Mouse (Mus musculus) E14TG2a.4 (cell line): ENCODE results near the gene Afmid.

Source experiments
- H3K27me3 ChIP-seq: 2 replicates; pipeline ENCODE4 v1.6.1; 2014; ENCODE audit warnings: low read length, control low read depth; ENCODE audit not compliant: insufficient read depth
- H3K36me3 ChIP-seq: 2 replicates; pipeline ENCODE4 v1.6.1; 2014; ENCODE audit warnings: low read length, control low read depth; ENCODE audit not compliant: insufficient read depth
- H3K4me1 ChIP-seq: replicated peaks from 2 replicates; pipeline ENCODE4 v1.6.1; 2014; ENCODE audit warnings: low read depth, low read length, control low read depth
- H3K4me3 ChIP-seq: replicated peaks from 2 replicates; pipeline ENCODE4 v1.5.1; 2014; ENCODE audit warnings: mild to moderate bottlenecking, low read length
- H3K9me3 ChIP-seq: 2 replicates; pipeline ENCODE4 v1.6.1; 2014; ENCODE audit warnings: low read length, control low read depth
- CTCF ChIP-seq: conservative IDR thresholded peaks from 2 replicates; pipeline ENCODE4 v1.5.1; 2014; ENCODE audit warnings: low read length
- NANOG ChIP-seq: IDR thresholded peaks from 2 replicates; pipeline ENCODE4 v1.6.1; 2014; ENCODE audit warnings: borderline replicate concordance, low read length, mixed read lengths
- POU5F1 ChIP-seq: IDR thresholded peaks from 2 replicates; pipeline ENCODE4 v1.6.1; 2014; ENCODE audit warnings: low read length, borderline replicate concordance

Gene Afmid

DNA sequence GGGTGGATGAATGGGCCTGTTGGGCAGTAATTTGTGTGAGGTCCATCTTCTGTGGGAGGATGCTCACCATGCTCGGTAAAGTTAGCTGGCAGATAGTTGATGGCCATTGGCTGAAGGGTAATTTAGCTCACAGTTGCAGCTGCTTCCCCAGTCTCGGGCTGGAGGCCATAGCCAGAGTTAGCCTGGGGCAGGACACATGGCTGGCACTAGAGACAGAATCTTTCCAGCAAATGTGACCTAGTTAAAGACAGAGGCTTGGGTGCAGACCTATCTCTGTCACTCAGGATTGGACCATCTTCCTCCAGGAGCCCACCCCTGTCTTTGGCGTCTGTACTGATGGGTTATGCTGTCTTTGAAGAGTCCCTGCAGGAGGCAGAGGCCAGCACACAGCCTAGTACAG lies 32.7 kb downstream of the Afmid start:
- TF ChIP-seq POU5F1: no peak
- TF ChIP-seq CTCF: no peak
- no peak for TF ChIP-seq NANOG
- Histone ChIP-seq H3K9me3 (peaks cover 10% of the 10 kb centered on the region), H3K4me1 (peaks cover 95% of the 10 kb centered on the region), H3K36me3 (peaks cover 57% of the 10 kb centered on the region), H3K27me3 (peaks cover 35% of the 10 kb centered on the region), H3K4me3 (no peak overlapping the region)

- H3K9me3 ChIP-seq: peaks cover 10% of the 10 kb centered on the region
- H3K4me1 ChIP-seq: peaks cover 96% of the 10 kb centered on the region
- peaks cover 35% of the 10 kb centered on the region for H3K36me3 ChIP-seq
- TF ChIP-seq POU5F1: no peak
- TF ChIP-seq NANOG: no peak
- TF ChIP-seq CTCF: no peak
- H3K4me3 ChIP-seq: peak within 1 kb of the TSS; percentile 67
- peaks cover 53% of the 10 kb centered on the region for H3K27me3 ChIP-seq
These were observed 34.9 kb downstream of the Afmid start, which contains the start of gene Tmem235 for GRCm38 (mm10) chr11:117860601-117861000. Gene Tmem235 (plus strand): TSS chr11:117860752.

- H3K27me3 ChIP-seq: peaks cover 55% of the 10 kb centered on the region
- peaks cover 10% of the 10 kb centered on the region for H3K36me3 ChIP-seq
- H3K9me3 ChIP-seq: no peaks in the 10 kb centered on the region
- H3K4me1 ChIP-seq: peaks cover 99% of the 10 kb centered on the region
- TF ChIP-seq CTCF (no peak), NANOG (peak; percentile 69; the same call in 1 of the 2 replicates), POU5F1 (no peak)
- H3K4me3 ChIP-seq: peak overlapping the region; percentile 63
These were observed 37.6 kb downstream of the Afmid start for GRCm38 (mm10) chr11:117863174-117863856.

DNA sequence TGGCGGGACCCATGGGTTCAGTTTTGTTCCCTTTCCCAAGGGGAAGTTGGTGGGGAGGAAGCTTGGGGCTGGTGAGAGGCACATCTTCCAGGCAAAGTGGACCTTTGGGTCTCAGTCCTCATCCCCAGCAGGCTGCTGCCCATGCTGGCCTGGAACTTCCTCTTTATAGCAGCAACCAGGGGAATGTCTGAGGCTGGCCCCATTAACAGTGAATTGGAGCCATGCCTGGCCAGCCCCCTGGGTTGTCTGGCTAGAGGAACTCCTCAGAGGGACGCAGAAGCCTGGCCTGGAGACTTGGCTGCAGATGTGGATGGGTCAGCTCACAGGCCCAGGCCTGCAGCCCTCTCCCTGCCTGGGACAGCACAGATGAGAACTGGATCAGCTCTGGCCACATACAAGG lies 39.1 kb downstream of the Afmid start:
- peaks cover 52% of the 10 kb centered on the region for H3K27me3 ChIP-seq
- H3K4me3 ChIP-seq: no peak overlapping the region
- no peaks in the 10 kb centered on the region for H3K9me3 ChIP-seq
- H3K4me1 ChIP-seq: peaks cover 99% of the 10 kb centered on the region
- TF ChIP-seq POU5F1 (no peak), NANOG (no peak), CTCF (no peak)
- H3K36me3 ChIP-seq: no peaks in the 10 kb centered on the region; the same call in 1 of the 2 replicates

DNA sequence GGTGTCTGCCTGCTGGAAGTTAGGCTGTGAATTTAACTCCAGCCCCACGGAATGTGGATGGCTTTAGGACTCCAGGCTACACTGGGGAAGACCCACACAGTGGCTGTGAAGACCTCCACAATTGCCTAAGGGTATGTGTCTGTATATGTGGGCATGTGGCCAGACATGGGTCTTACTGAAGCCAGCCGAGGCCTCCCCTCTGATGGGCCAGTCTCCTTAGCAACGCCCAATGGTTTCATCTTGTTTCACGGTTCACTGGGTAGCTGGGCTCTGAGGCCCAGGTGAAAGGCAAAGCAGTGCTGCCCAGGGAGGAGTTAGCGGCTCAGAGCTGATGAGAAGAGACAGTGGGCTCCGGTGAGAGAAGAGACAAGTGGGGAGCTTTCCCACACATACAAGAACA lies 40.3 kb downstream of the Afmid start:
- Histone ChIP-seq H3K36me3 (no peaks in the 10 kb centered on the region; the same call in 1 of the 2 replicates), H3K4me1 (peaks cover 97% of the 10 kb centered on the region), H3K27me3 (peaks cover 41% of the 10 kb centered on the region), H3K9me3 (no peaks in the 10 kb centered on the region), H3K4me3 (0 out of 2 replicates have a peak overlapping the region, but pooled peaks have one; percentile 13)
- TF ChIP-seq POU5F1: no peak
- no peak for TF ChIP-seq CTCF
- no peak for TF ChIP-seq NANOG

- H3K9me3 ChIP-seq: no peaks in the 10 kb centered on the region
- TF ChIP-seq CTCF: peak; percentile 90
- TF ChIP-seq POU5F1: no peak
- H3K27me3 ChIP-seq: peaks cover 5% of the 10 kb centered on the region
- H3K4me3 ChIP-seq: peak overlapping the region; percentile 73
- H3K4me1 ChIP-seq: peaks cover 97% of the 10 kb centered on the region
- no peaks in the 10 kb centered on the region; the same call in 1 of the 2 replicates for H3K36me3 ChIP-seq
These were observed 45.1 kb downstream of the Afmid start for GRCm38 (mm10) chr11:117870688-117871365.

DNA sequence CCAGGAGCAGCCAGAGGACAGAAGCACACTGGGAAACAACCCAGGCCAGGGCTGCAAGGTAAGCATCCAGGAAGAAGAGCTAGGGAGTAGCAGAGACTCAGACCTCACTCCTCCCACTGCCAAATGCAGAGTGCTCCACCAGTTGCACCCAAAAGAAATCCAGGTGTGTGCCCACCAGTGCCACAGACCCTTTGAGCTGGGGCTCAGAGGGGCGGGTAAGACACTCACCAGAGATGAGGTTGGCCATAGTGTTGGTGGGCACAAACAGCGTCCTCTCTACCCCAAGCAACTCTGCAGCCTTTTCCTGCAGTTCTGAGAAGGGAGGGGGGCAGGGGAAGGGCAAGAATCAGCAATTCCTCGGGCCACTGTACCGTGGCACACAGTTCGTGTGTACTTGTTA lies 45.7 kb downstream of the Afmid start:
- no peak overlapping the region for H3K4me3 ChIP-seq
- H3K36me3 ChIP-seq: no peaks in the 10 kb centered on the region; the same call in 1 of the 2 replicates
- no peaks in the 10 kb centered on the region for H3K9me3 ChIP-seq
- H3K27me3 ChIP-seq: peaks cover 5% of the 10 kb centered on the region
- peaks cover 97% of the 10 kb centered on the region for H3K4me1 ChIP-seq
- TF ChIP-seq POU5F1 (no peak), NANOG (no peak), CTCF (no peak)

DNA sequence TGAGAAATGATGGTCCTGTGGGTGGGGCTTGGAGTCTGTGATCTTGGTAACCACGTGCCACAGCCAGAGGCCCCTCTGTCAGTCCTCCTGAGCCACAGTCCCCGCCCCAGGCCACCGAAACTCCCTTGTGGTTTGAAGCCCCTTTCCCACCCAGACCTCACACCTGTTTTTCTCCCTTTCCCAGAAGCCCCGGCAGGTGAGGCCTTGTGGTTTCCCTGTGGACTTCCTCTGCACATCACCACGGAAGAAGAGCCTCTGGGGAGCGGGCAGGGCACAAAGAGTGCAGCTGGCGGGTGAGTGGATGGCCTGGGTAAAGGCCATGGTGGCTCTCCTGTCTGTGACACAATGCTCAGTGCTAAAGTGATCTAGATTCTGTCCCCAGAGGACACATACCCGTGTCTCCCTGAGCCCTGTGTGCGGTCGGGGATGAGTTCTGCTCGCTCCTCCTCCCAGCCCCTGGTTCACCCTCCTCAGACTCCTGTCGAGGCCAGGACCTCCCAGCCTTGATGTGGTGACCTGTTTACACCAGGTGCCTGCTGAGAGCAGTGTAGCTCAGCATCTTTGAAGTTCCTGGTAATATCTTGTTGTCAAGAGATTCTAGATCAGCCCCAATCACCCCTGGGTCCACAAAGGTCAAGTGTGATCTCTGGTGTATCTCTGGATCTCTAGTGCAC lies 46.3 kb downstream of the Afmid start:
- no peaks in the 10 kb centered on the region; the same call in 1 of the 2 replicates for H3K36me3 ChIP-seq
- H3K4me3 ChIP-seq: peak overlapping the region; percentile 13; the same call in 1 of the 2 replicates
- H3K9me3 ChIP-seq: no peaks in the 10 kb centered on the region
- peaks cover 5% of the 10 kb centered on the region for H3K27me3 ChIP-seq
- TF ChIP-seq NANOG (no peak), POU5F1 (no peak), CTCF (no peak)
- peaks cover 97% of the 10 kb centered on the region for H3K4me1 ChIP-seq
